Mouse (Mus musculus): ENCODE data around the gene Naaa. TPM values are rescaled to one million over a fixed set of nuclear protein-coding genes. Genes with fewer than 3 reads are reported as not detected.

Naaa gene
- total and polyA plus RNA-seq, 3 experiments: 14.5 to 16.2 (median 15.4) TPM

GRCm38 (mm10) chr5:92322612-92323011, 44.6 kb upstream of the Naaa start:
- no peak for DNase-seq (ENCODE audit: extremely low read depth)
- Histone ChIP-seq H3K4me3 (replicated peaks in 1 of 3; ENCODE audit: low read depth in 2 of 3, low read length in 2 of 3, poor library complexity in 1 of 3) (no peak overlapping the region), H3K27me3 (replicated peaks) (no peaks in the 10 kb centered on the region), H3K79me2 (replicated peaks; ENCODE audit: control insufficient read depth, extremely low read depth, insufficient read depth, poor library complexity, severe bottlenecking) (no peaks in the 10 kb centered on the region), H3K4me2 (ENCODE audit: insufficient read depth, low read depth, poor library complexity, severe bottlenecking) (no peak overlapping the region), H3K4me1 (ENCODE audit: control insufficient read depth in 1 of 2, insufficient read depth in 2 of 2) (peaks cover 0 to 8% of the 10 kb centered on the region in 2 experiments; a peak in 2 of 4 replicates), H3K9ac (ENCODE audit: insufficient read depth, low read depth) (no peak overlapping the region), H3K36me3 (replicated peaks in 1 of 2; ENCODE audit: control insufficient read depth in 1 of 2, insufficient read depth in 1 of 2, low read length in 1 of 2) (no peaks in the 10 kb centered on the region), H3K27ac (ENCODE audit: insufficient read depth, low read depth) (no peak overlapping the region), H3K9me3 (replicated peaks; ENCODE audit: low read length) (no peaks in the 10 kb centered on the region)
- in situ Hi-C loops (cut with MboI; ENCODE audit: low pct_ligation_motif_present, low pct_unique_long_range_greater_than_20kb, low sequenced_read_pairs): no loop called here
- dilution Hi-C loops (cut with MboI; ENCODE audit: extremely low pct_ligation_motif_present, extremely low pct_unique_long_range_greater_than_20kb, low sequenced_read_pairs): no loop called here
- TF ChIP-seq KAT2A (IDR thresholded peaks at IDR 0.05; ENCODE audit: insufficient replicate concordance, low read length) (no peak), SMC3 (IDR thresholded peaks at IDR 0.05; ENCODE audit: low read depth, low read length) (no peak), USF1 (IDR thresholded peaks at IDR 0.05; ENCODE audit: low read depth, low read length) (no peak), ETS1 (conservative IDR thresholded peaks at IDR 0.05; ENCODE audit: low read depth, low read length) (no peak), ZKSCAN1 (IDR thresholded peaks at IDR 0.05; ENCODE audit: borderline replicate concordance, low read depth, low read length) (no peak), ZC3H11A (IDR thresholded peaks at IDR 0.05; ENCODE audit: low read depth, low read length) (no peak), RCOR1 (conservative IDR thresholded peaks at IDR 0.05; ENCODE audit: low read depth, low read length) (no peak), PAX5 (IDR thresholded peaks at IDR 0.05; ENCODE audit: low read length) (no peak)

GRCm38 (mm10) chr5:92321631-92322400, 43.8 kb upstream of the Naaa start:
- Histone ChIP-seq H3K79me2 (replicated peaks; ENCODE audit: control insufficient read depth, extremely low read depth, insufficient read depth, poor library complexity, severe bottlenecking) (no peaks in the 10 kb centered on the region), H3K36me3 (replicated peaks in 1 of 2; ENCODE audit: control insufficient read depth in 1 of 2, insufficient read depth in 1 of 2, low read length in 1 of 2) (no peaks in the 10 kb centered on the region), H3K9ac (ENCODE audit: insufficient read depth, low read depth) (no peak overlapping the region), H3K4me3 (replicated peaks in 1 of 3; ENCODE audit: low read depth in 2 of 3, low read length in 2 of 3, poor library complexity in 1 of 3) (no peak overlapping the region), H3K27ac (ENCODE audit: insufficient read depth, low read depth) (no peak overlapping the region), H3K9me3 (replicated peaks; ENCODE audit: low read length) (no peaks in the 10 kb centered on the region), H3K4me2 (ENCODE audit: insufficient read depth, low read depth, poor library complexity, severe bottlenecking) (no peak overlapping the region), H3K27me3 (replicated peaks) (no peaks in the 10 kb centered on the region), H3K4me1 (ENCODE audit: control insufficient read depth in 1 of 2, insufficient read depth in 2 of 2) (peaks cover 0 to 8% of the 10 kb centered on the region in 2 experiments; a peak in 2 of 4 replicates)
- DNase-seq (ENCODE audit: extremely low read depth): no peak
- no peak for TF ChIP-seq CHD2 (IDR thresholded peaks at IDR 0.05; ENCODE audit: low read length)
- no peak for TF ChIP-seq JUN (IDR thresholded peaks at IDR 0.05; ENCODE audit: insufficient read depth, low read depth, low read length)
- TF ChIP-seq NRF1 (IDR thresholded peaks at IDR 0.05; ENCODE audit: low read depth, low read length): no peak
- no peak for TF ChIP-seq SIN3A (IDR thresholded peaks at IDR 0.05; ENCODE audit: low read length)
- TF ChIP-seq KAT2A (IDR thresholded peaks at IDR 0.05; ENCODE audit: insufficient replicate concordance, low read length): no peak
- TF ChIP-seq MAX (IDR thresholded peaks at IDR 0.05; ENCODE audit: low read length): no peak
- TF ChIP-seq USF2 (conservative IDR thresholded peaks at IDR 0.05; ENCODE audit: low read depth, low read length): no peak
- TF ChIP-seq UBTF (IDR thresholded peaks at IDR 0.05; ENCODE audit: low read depth, low read length): no peak
- TF ChIP-seq BHLHE40 (IDR thresholded peaks at IDR 0.05; ENCODE audit: low read depth, low read length): no peak
- no peak for TF ChIP-seq E2F4 (IDR thresholded peaks at IDR 0.05; ENCODE audit: insufficient replicate concordance, low read depth, low read length)
- no peak for TF ChIP-seq TCF12 (IDR thresholded peaks at IDR 0.05; ENCODE audit: low read depth, low read length)
- TF ChIP-seq RAD21 (IDR thresholded peaks at IDR 0.05; ENCODE audit: low read depth, low read length): no peak
- no peak for TF ChIP-seq HCFC1 (IDR thresholded peaks at IDR 0.05; ENCODE audit: low read depth, low read length)
- no peak for TF ChIP-seq USF1 (IDR thresholded peaks at IDR 0.05; ENCODE audit: low read depth, low read length)
- no peak for TF ChIP-seq PAX5 (IDR thresholded peaks at IDR 0.05; ENCODE audit: low read length)
- no peak for TF ChIP-seq MYC (IDR thresholded peaks at IDR 0.05; ENCODE audit: low read depth, low read length)
- TF ChIP-seq RCOR1 (conservative IDR thresholded peaks at IDR 0.05; ENCODE audit: low read depth, low read length): no peak
- dilution Hi-C loops (cut with MboI; ENCODE audit: extremely low pct_ligation_motif_present, extremely low pct_unique_long_range_greater_than_20kb, low sequenced_read_pairs) (no loop called here), in situ Hi-C loops (cut with MboI; ENCODE audit: low pct_ligation_motif_present, low pct_unique_long_range_greater_than_20kb, low sequenced_read_pairs) (no loop called here)

Measured in CH12.LX (cell line).